Mouse (Mus musculus): Measurements from ENCODE around the gene Sun5.

DNA sequence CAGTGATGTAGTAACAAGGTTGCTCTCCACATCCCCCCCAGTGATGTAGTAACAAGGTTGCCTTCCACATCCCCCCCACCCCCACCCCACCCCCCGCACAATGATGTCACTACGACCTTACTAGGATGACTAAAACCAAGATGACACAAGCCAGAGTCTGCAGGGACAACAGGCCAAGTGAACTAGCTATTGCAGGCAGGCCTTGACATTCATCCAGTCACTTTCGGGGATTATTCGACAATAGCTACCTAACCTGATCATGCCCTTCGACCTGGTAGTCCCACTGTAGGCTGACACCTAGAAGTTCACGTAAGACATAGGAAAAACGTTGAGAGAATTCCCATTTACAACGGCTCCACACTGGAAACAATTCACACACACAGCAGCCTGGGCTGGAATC, 37.6 kb downstream of the Sun5 start:
- TF ChIP-seq CTCF (IDR thresholded peaks at IDR 0.05; ENCODE audit: low read depth): no peak
- no peak for TF ChIP-seq EP300 (IDR thresholded peaks at IDR 0.05; ENCODE audit: low read depth)

Data from heart, postnatal 0 days (tissue).